Comparison of ENCODE assay signal across 8 mouse cellular contexts in the genomic region with DNA sequence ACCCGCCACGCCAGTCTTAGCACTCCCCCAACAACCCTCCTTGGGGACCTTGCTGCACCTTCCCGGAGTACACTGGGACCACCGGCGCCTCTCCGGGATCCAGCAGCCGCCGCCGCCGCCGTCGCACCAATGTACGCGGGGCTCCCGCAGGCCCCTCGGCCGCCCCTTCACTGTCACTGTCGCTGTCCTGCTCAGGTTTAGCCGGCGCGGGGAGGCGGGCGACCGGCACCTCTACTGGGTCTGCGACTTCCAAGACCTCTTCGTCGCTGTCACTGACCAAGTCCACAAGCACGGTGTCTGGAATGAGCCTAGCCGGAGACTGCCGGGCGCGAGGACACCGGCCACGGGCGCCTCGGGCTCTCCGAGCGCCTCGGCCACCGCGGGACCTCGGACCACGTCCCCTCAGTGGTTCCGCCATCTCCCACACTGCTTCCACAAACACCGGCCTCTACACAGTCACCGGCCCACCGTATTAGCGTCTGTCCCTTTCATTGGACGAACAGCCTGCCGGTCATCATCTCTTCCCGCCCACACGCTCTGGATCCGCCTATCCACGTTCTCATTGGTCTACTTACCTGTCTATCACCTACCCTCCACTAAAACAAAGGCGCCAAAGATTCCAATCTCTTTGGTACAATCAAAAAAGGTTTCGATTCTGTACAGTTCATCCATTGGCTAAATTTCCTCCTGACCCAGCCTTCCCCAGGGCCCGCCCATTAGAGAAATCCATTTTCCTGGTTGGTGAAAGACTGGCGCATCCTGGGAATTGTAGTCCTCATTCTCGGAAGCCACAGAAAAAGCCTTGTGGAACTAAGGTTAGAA. TPM values are rescaled to one million over a fixed set of nuclear protein-coding genes. Genes with fewer than 3 reads are reported as not detected.
DNase-seq lines count a peak whose midpoint lies in the region; ATAC-seq and TF ChIP-seq lines count a peak whose summit lies in the region.

A gene (minus strand): TSS at position 440 of the 822 bp plus-strand sequence.

- no peak for TF ChIP-seq CTCF in C2C12 (IDR thresholded peaks at IDR 0.05; ENCODE audit: control insufficient read depth, insufficient read depth, insufficient read length)
- no peak for TF ChIP-seq CTCF in brain, embryonic 14.5 days (IDR thresholded peaks at IDR 0.05; ENCODE audit: borderline replicate concordance, extremely low read depth, insufficient read depth, insufficient read length)
- TF ChIP-seq CTCF in liver, adult 2 months (IDR thresholded peaks at IDR 0.05; ENCODE audit: low read depth, low read length) = no peak

- peaks cover 34% of the 10 kb centered on the region for H3K4me1 ChIP-seq in erythroblast, embryonic 14.5 days (ENCODE audit: control insufficient read depth)
- 0 out of 2 replicates have a peak, but pooled peaks cover 3% of the 10 kb centered on the region for H3K4me1 ChIP-seq in heart, embryonic 11.5 days (ENCODE audit: control insufficient read depth, insufficient read depth, low read length)
- peaks cover 9% of the 10 kb centered on the region for H3K4me1 ChIP-seq in kidney, embryonic 16.5 days (ENCODE audit: insufficient read depth, low read length)
- H3K4me1 ChIP-seq in liver, adult 2 months (ENCODE audit: control insufficient read depth, insufficient read depth, low read length) = peaks cover 5% of the 10 kb centered on the region

- H3K9me3 ChIP-seq in erythroblast, embryonic 14.5 days (ENCODE audit: control insufficient read depth, low read length) = no peaks in the 10 kb centered on the region
- H3K9me3 ChIP-seq in heart, embryonic 11.5 days (replicated peaks; ENCODE audit: control insufficient read depth, low read length) = no peaks in the 10 kb centered on the region
- H3K9me3 ChIP-seq in kidney, embryonic 16.5 days (ENCODE audit: low read length) = no peaks in the 10 kb centered on the region

- H3K4me3 ChIP-seq in C2C12 (ENCODE audit: insufficient read depth, poor library complexity, severe bottlenecking) (peak within 1 kb of the TSS; percentile 75), myocyte (peak within 1 kb of the TSS; percentile 45)
- H3K4me3 ChIP-seq in erythroblast, embryonic 14.5 days (replicated peaks) = peak within 1 kb of the TSS; percentile 95
- H3K4me3 ChIP-seq in heart, embryonic 11.5 days (ENCODE audit: low read depth, low read length) = peak within 1 kb of the TSS; percentile 74
- peak within 1 kb of the TSS; percentile 97 for H3K4me3 ChIP-seq in kidney, embryonic 16.5 days (ENCODE audit: low read length)
- H3K4me3 ChIP-seq in liver, adult 2 months (ENCODE audit: insufficient read depth, low read depth, low read length) = peak within 1 kb of the TSS; percentile 89

- peaks cover 5% of the 10 kb centered on the region for H3K79me2 ChIP-seq in C2C12 (ENCODE audit: control insufficient read depth, insufficient read depth)
- peaks cover 3% of the 10 kb centered on the region; the same call in 1 of the 2 replicates for H3K79me2 ChIP-seq in liver, adult 2 months (ENCODE audit: control insufficient read depth, insufficient read depth, low read length)
- H3K79me2 ChIP-seq in myocyte (ENCODE audit: control insufficient read depth, insufficient read depth) = no peaks in the 10 kb centered on the region

- no peaks in the 10 kb centered on the region for H3K36me3 ChIP-seq in C2C12 (ENCODE audit: control insufficient read depth, insufficient read depth)
- H3K36me3 ChIP-seq in erythroblast, embryonic 14.5 days (ENCODE audit: control insufficient read depth) = peaks cover 33% of the 10 kb centered on the region
- H3K36me3 ChIP-seq in heart, embryonic 11.5 days (ENCODE audit: control insufficient read depth, insufficient read depth, low read length) = no peaks in the 10 kb centered on the region
- H3K36me3 ChIP-seq in kidney, embryonic 16.5 days (ENCODE audit: insufficient read depth, low read length) = no peaks in the 10 kb centered on the region
- H3K36me3 ChIP-seq in liver, adult 2 months (ENCODE audit: control insufficient read depth, insufficient read depth, low read length) = no peaks in the 10 kb centered on the region
- no peaks in the 10 kb centered on the region for H3K36me3 ChIP-seq in myocyte (ENCODE audit: control insufficient read depth, insufficient read depth)
- H3K36me3 ChIP-seq in splenic B cell, adult 2 months (ENCODE audit: control insufficient read depth, insufficient read depth, low read length, poor library complexity, severe bottlenecking) = no peaks in the 10 kb centered on the region

- H3K9ac ChIP-seq in heart, embryonic 11.5 days (ENCODE audit: low read depth, low read length) = peak within 1 kb of the TSS; percentile 75
- peak within 1 kb of the TSS; percentile 84 for H3K9ac ChIP-seq in kidney, embryonic 16.5 days (replicated peaks; ENCODE audit: low read length)
- peak within 1 kb of the TSS; percentile 83 for H3K9ac ChIP-seq in liver, adult 2 months (ENCODE audit: low read depth, low read length)

- peak; percentile 52; the same call in 1 of the 2 replicates for TF ChIP-seq POLR2A in brain, embryonic 14.5 days (IDR thresholded peaks at IDR 0.05; ENCODE audit: borderline replicate concordance, extremely low read depth, insufficient read depth, insufficient read length, poor library complexity, severe bottlenecking)
- peak; percentile 75 for TF ChIP-seq POLR2A in liver, adult 2 months (IDR thresholded peaks at IDR 0.05; ENCODE audit: extremely low read depth, insufficient read depth, low read length)
- TF ChIP-seq POLR2A in myocyte (IDR thresholded peaks at IDR 0.05; ENCODE audit: insufficient read length, low read depth) = peak; percentile 94

- under 1% methylated on average over 59 of the region's 59 CpGs for WGBS in heart, embryonic 11.5 days (ENCODE audit: insufficient replicate concordance)
- WGBS in kidney, embryonic 16.5 days = under 1% methylated on average over 58 of the region's 59 CpGs
- WGBS in liver, adult 2 months = under 1% methylated on average over 59 of the region's 59 CpGs

- H3ac ChIP-seq in C2C12 (ENCODE audit: control insufficient read depth, insufficient read length, low read depth) (peak within 1 kb of the TSS; percentile 73), myocyte (ENCODE audit: control insufficient read depth, insufficient read length) (peak within 1 kb of the TSS; percentile 8)

- ATAC-seq in heart, embryonic 11.5 days (replicated peaks; ENCODE audit: insufficient number of reproducible peaks, low FRiP score, low TSS enrichment) = peak; percentile 99
- ATAC-seq in kidney, embryonic 16.5 days (ENCODE audit: low FRiP score, low TSS enrichment) = peak; percentile 100

- H3K27me3 ChIP-seq in C2C12 (ENCODE audit: control insufficient read depth, insufficient read depth, insufficient read length) (no peaks in the 10 kb centered on the region), myocyte (ENCODE audit: control insufficient read depth, insufficient read depth, insufficient read length) (no peaks in the 10 kb centered on the region)
- no peaks in the 10 kb centered on the region for H3K27me3 ChIP-seq in erythroblast, embryonic 14.5 days (ENCODE audit: control insufficient read depth)
- H3K27me3 ChIP-seq in heart, embryonic 11.5 days (ENCODE audit: control insufficient read depth, insufficient read depth, low read length) = no peaks in the 10 kb centered on the region
- no peaks in the 10 kb centered on the region for H3K27me3 ChIP-seq in kidney, embryonic 16.5 days (ENCODE audit: insufficient read depth, low read length)
- H3K27me3 ChIP-seq in liver, adult 2 months (ENCODE audit: control insufficient read depth, insufficient read depth, low read length) = no peaks in the 10 kb centered on the region
- no peaks in the 10 kb centered on the region for H3K27me3 ChIP-seq in splenic B cell, adult 2 months (ENCODE audit: control insufficient read depth, insufficient read depth, low read length, poor library complexity, severe bottlenecking)

- DNase-seq in brain, embryonic 14.5 days (ENCODE audit: low read depth) = peak; percentile 99
- peak; percentile 98 for DNase-seq in liver, adult 2 months (ENCODE audit: extremely low read depth, low read depth, low spot score)
- DNase-seq in splenic B cell, adult 2 months (ENCODE audit: low read depth, low spot score) = peak; percentile 99

- H3K27ac ChIP-seq in heart, embryonic 11.5 days (ENCODE audit: low read depth, low read length) = no peak within 1 kb of the TSS
- 0 out of 2 replicates have a peak within 1 kb of the TSS, but pooled peaks have one; percentile 14 for H3K27ac ChIP-seq in kidney, embryonic 16.5 days (ENCODE audit: low read length)
- H3K27ac ChIP-seq in liver, adult 2 months (replicated peaks; ENCODE audit: insufficient read depth, low read depth, low read length) = no peak within 1 kb of the TSS

- H3K79me3 ChIP-seq in C2C12 (ENCODE audit: low read depth) = no peaks in the 10 kb centered on the region

- H3K4me2 ChIP-seq in heart, embryonic 11.5 days = peak within 1 kb of the TSS; percentile 77
- peak within 1 kb of the TSS; percentile 88 for H3K4me2 ChIP-seq in kidney, embryonic 16.5 days (replicated peaks; ENCODE audit: low read depth, low read length)
- H3K4me2 ChIP-seq in myocyte (ENCODE audit: low read depth) = peak within 1 kb of the TSS; percentile 88

TF ChIP-seq in C2C12, 6 proteins besides CTCF, POLR2A, EP300 and RAD21:
- no peak for TF ChIP-seq MYOG (IDR thresholded peaks at IDR 0.05; ENCODE audit: control insufficient read depth, extremely low read depth, insufficient read length)
- no peak for TF ChIP-seq MYOD1 (IDR thresholded peaks at IDR 0.05; ENCODE audit: control insufficient read depth, insufficient read length, low read depth)
- no peak for TF ChIP-seq FOSL1 (IDR thresholded peaks at IDR 0.05; ENCODE audit: insufficient read depth, low read length, poor library complexity, severe bottlenecking)
- no peak for TF ChIP-seq USF1 (IDR thresholded peaks at IDR 0.05; ENCODE audit: low read depth)
- no peak for TF ChIP-seq CEBPB (IDR thresholded peaks at IDR 0.05; ENCODE audit: low read depth)
- TF ChIP-seq MAX (IDR thresholded peaks at IDR 0.05) = no peak

TF ChIP-seq in myocyte, 11 proteins besides CTCF, POLR2A, EP300 and RAD21:
- TF ChIP-seq E2F4 (IDR thresholded peaks at IDR 0.05; ENCODE audit: insufficient read depth) (peak; percentile 85), POLR2AphosphoS2 (IDR thresholded peaks at IDR 0.05; ENCODE audit: insufficient read length, low read depth) (peak; percentile 89), SRF (IDR thresholded peaks at IDR 0.05; ENCODE audit: control insufficient read depth, insufficient read length, low read depth) (peak; percentile 66), USF1 (IDR thresholded peaks at IDR 0.05; ENCODE audit: low read depth) (no peak), CEBPB (IDR thresholded peaks at IDR 0.05; ENCODE audit: insufficient read depth, poor library complexity, severe bottlenecking) (no peak), TCF12 (IDR thresholded peaks at IDR 0.05; ENCODE audit: insufficient read depth, poor library complexity, severe bottlenecking) (no peak)

RNA-seq across cellular contexts. Expression of the gene that starts here (rescaled TPM):
- polyA plus RNA-seq in C2C12 (2012; fragmentation: generic; extraction: Trizol) (6.2 TPM), myocyte (2012; fragmentation: generic; extraction: Trizol) (3.5 TPM)
- 11.0 and 15.7 TPM in 2 replicates for polyA plus RNA-seq in brain, embryonic 14.5 days (2012; rRNA removed)
- polyA plus RNA-seq in erythroblast, embryonic 14.5 days (2012) = 0.17 and 0.39 TPM in 2 replicates
- 1.6 and 1.8 TPM in 2 replicates for polyA plus RNA-seq in heart, embryonic 11.5 days (2014; fragmentation: Nextera tagmentation; extraction: Ambion mirVana)
- polyA plus RNA-seq in kidney, embryonic 16.5 days (2015; fragmentation: Nextera tagmentation; extraction: Ambion mirVana) = 1.9 and 2.5 TPM in 2 replicates
- 1.3 and 1.7 TPM in 2 replicates for total RNA-seq in liver, adult 2 months (2014; rRNA removed)
- 2.1 and 2.8 TPM in 2 replicates for polyA plus RNA-seq in liver, adult 2 months (2012; rRNA removed)

Comparison
In these comparisons a context has a peak if more than half of its experiments do, and no peak if none do; other contexts are left out.
1. H3K4me3 ChIP-seq: peak in every context shown above with its lines; median percentile 97 in kidney, embryonic 16.5 days; 95 in erythroblast, embryonic 14.5 days; 89 in liver, adult 2 months; 75 in C2C12; 74 in heart, embryonic 11.5 days; 45 in myocyte.